Mouse (Mus musculus) cerebellum, adult 11 months (tissue): ENCODE measurements around the gene Pygb.
A peak's percentile ranks its signal among the peaks of the same experiment; 100 is the strongest.

Experiments used
- DNase-seq: peaks from one replicate; pipeline ENCODE4 v3.0.0; 2022

Pygb gene

DNA sequence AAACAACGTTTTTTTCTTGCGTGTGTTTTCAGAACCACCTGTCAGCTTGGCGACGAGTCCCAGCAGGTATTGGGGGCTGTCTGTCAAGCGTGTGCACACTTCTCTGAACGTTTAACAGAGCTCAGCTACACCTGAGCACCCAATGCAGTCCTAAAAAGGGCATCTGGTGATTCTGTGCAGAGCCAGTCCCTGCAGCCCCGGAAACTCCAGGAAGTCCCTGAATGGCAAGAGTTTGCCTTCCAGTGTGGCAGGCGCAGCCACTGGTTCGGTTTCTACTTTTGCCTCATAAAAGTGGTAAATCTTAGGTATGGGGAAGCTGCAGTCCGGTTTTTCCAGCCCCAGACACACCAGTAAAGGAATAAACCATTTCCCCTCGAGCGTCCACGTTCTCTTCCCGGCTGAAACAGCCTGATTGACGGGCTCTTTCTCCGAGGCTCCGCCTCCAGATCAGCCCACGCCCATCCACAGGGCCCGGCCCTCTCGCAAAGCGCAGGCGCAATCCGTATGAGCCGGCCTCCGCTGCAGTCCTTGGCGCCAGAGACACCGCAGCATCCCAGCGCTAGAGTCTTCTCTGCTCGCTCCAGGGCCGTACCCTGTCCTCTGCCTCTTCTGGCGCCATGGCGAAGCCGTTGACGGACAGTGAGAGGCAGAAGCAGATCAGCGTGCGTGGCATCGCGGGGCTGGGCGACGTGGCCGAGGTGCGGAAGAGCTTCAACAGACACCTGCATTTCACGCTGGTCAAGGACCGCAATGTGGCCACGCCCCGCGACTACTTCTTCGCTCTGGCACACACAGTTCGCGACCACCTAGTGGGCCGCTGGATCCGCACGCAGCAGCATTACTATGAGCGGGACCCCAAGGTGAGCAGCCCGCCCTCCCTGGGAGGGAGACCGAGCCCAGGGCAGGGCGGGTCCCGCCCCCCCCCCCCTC lies at the start of gene Pygb:
Gene Pygb (plus strand): TSS at position 485 of the 930 bp plus-strand sequence.
- peak; percentile 84 for DNase-seq

- DNase-seq, result no peak
Observed at GRCm38 (mm10) chr2:150737881-150738280, 48.7 kb upstream of the Pygb start.

- DNase-seq, result no peak
Observed at GRCm38 (mm10) chr2:150740145-150740841, 46.2 kb upstream of the Pygb start.

DNA sequence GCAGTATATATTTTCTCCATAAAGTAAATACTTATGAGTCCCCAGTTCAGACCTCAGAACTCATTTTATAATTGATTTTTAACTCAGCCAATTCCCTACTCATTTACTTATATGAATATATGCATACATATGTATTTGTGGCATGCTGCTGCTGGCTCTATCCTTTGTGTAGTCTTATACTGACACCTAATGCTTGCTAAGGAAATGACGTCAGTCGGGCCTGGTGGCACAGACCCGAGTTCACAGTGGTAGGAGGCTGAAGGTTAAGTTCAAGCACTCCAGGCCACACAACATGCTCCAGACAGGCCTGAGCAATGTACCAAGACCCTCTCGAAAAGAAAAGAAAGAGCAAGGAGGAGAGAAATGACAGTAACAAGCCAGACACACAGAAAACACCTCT lies 45.1 kb upstream of the Pygb start:
- DNase-seq, result no peak

GRCm38 (mm10) chr2:150745016-150745415 lies 41.5 kb upstream of the Pygb start:
- DNase-seq, result no peak

DNA sequence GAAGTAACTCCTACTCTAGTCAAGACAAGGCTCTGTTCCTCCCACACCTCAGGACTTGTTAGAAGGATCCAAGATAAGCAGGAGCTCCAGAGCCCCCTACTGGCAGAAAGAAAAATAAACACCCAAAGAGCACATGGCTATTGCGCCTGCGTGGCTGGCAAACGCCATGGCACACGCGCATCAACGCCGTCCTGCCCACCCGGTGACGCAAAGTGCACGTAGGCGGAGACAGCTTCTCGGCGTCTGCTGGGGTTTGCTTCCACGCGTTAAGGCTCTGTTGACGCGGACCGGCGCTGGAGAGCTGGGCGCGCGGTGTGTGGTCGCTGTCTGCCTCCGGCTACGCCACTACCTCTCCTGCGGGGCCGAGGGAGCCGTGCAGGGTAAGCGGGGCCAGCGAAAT lies 37.7 kb upstream of the Pygb start, which contains the start of gene Entpd6:
Gene Entpd6 (plus strand): TSS at position 189 of the 400 bp plus-strand sequence.
- peak; percentile 94 for DNase-seq

DNA sequence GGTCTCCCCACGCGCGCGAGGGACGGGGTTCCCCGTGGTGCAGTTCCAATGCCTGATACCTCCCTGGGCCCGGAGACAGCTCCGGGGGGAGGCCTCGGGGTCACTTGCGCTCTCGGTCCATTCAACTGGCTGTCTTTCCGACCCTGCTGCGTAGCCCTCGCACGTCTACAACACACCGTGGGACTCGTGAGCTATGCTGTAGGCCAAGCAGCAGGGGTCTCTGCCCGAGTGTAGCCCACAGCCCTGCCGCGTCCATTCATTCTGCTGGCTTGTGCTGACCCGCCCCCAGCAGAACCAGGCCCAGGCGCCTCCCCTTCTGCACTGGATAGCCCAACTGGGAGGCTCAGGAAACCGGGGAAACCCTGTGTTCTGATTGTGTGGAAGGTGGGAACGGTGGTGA lies 37.3 kb upstream of the Pygb start:
- no peak for DNase-seq

- DNase-seq, result no peak
Observed at GRCm38 (mm10) chr2:150750129-150750979, 36.2 kb upstream of the Pygb start.

DNA sequence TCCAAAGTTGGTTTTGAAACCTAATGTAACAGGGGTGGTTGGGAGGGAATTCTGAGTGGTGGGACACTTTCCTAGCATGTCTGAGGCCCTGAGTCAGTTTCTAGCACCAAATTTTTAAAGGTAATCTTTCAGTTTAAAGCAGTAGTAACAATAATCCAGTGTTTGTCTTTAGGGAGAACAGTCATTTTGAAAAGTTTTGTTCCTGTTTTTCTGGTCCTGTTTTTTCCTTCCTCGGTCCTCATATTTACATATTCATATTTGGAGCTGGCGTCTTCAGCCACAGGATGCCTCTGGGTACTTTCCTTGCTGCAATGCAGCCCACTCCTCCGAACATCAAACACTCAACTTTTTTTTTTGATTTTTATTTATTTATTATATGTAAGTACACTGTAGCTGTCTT lies 31.5 kb upstream of the Pygb start:
- DNase-seq, result no peak

DNA sequence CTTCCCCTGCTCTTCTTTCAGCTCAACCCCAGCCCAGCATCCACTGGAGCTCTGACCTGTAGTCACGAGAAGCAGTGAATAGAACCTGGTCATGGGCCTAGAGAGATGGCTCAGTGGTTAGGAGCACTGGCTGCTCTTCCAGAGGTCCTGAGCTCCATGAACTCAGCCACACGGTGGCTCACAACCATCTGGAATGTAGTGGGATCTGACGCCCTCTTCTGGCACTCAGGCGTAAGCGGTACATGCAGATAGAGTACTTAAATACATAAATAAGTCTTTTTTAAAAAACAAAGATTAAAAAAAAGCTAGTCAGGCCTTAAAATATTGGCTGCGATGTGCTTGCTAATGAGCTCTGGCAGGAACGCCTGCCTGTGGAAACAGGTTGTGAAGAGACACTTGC lies 25.1 kb upstream of the Pygb start:
- DNase-seq, result no peak

GRCm38 (mm10) chr2:150765619-150766018 lies 20.9 kb upstream of the Pygb start:
- DNase-seq, result no peak

DNA sequence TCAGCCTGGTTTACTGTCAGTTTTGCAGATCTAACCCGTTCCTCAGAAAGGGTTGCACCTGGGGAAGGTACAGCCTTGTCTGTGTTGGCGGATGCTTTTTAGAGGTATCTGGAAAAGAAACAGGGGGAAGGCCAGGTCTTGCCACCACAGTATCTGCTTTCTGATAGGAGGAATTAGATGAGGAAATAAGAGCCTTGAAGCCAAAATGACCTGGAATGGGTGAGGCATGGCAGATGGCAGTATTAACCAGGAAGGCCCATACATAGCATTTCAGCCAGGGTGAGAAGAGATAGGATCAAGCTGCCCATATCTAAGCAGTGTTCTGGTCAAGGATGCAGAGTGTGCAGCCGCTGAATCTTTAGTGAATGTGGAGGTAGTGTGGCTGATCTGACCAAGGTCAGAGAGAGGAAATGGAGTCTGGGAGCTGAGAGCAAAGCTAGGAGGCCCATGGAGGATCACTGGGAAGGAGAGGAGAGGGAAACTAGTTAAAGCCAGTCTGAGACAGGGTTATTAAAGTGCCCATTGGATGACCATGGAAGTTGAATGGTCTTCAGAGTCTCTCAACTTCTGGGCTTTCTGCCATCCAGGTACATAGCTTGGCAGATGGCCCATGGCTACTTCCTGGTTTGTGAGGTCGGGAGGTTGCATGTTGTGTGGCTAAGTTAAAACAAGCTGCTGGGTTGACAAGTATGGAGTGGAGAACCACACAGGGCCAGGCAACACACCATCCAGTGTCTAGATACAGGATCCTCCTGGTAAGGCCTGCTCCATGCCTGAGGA lies 20.3 kb upstream of the Pygb start:
- no peak for DNase-seq

GRCm38 (mm10) chr2:150768678-150769077 lies 17.9 kb upstream of the Pygb start:
- DNase-seq, result no peak

DNA sequence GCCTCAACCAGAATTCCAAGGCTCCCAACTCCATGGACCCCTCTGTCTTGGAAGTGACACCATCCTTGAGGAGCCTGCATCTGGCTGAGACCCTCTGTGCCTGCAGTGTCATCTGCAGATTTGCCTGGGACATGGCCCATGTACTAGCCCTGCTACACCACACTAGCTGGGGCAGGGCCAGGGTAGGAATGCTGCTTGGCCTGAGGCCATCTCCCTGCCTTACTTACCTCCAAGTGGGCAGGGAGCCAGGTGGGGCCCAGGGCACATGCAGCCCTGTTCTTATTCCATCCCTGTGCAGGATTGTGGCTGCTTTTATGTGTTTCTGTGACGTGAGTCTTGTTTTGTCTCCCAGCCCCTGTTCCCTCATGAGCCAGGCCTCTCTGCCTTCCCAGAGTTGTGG lies 15.8 kb upstream of the Pygb start:
- DNase-seq, result no peak

GRCm38 (mm10) chr2:150771169-150771568 lies 15.4 kb upstream of the Pygb start:
- no peak for DNase-seq

- DNase-seq, result no peak
Observed at GRCm38 (mm10) chr2:150771996-150772395, 14.5 kb upstream of the Pygb start.

DNA sequence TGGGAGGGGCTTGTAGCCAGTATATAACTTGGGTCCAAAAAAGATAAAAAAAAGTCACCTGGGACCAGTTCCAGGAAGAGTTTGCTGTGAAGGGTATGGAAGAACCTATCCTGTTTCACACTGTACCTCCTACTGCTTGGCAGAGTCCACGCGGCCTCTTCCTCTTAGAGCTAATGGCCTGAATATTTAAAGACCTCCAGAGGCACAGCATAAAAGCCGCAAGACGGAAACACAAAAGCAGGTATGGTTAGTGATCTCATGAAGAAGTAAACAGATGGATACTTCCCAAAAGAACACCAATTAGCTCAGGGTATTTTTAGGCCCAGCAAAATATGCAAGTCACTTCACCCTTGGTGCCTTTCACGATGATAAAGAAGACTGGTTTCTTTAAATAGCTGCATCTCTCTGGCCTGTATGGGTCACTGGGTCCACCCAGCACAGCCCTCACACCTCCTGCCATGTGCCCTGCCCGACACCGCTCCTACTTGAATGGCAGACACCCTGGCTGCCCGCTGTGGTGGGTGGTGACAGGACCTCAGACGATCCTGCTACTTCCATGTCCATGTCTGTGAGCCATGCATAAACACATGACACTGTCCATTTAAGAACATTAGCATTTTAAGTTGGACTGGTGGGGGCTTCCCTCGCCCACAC lies 13.9 kb upstream of the Pygb start:
- no peak for DNase-seq

- no peak for DNase-seq
Observed at GRCm38 (mm10) chr2:150782801-150783200, 3.7 kb upstream of the Pygb start.

- DNase-seq, result no peak
Observed at GRCm38 (mm10) chr2:150787234-150787771, 768 bp downstream of the Pygb start.

DNA sequence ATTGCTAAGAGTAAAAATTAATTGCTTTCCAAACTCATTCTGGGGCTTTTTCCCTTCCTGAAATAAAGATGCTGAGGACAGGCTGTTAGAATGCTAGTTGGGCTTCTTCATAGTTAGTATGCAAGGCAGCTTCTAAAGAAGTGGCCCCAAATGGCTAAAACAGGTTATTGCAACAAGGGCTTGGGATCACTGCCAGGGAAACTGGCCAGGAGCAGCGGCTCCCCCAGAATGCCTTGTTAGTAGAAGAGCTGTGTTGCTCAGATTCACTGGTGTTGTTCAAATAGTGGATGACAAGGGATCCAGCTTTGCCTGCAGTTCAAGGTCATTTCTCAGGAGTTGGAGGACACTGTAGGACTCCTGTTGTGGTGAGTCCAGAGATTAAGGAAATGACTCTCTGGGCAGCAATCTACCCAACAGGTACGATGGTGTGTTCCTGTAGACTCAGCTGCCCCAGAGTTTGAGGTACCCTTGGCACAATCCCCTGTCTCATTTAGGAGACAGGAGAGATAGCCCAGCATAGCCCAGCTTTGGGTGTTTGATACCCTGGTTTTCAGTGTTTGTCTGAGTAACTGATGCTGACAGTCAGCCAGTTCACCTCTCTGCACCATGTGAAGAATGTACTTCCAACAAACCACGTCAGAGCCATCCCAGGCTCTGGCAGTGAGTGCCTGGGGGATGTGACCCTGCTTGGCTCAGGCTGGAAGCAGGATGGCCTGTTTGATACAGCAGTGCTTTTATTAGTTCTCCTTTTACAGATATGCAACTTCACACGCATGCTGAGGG lies 2.4 kb downstream of the Pygb start:
- DNase-seq, result peak; percentile 86

DNA sequence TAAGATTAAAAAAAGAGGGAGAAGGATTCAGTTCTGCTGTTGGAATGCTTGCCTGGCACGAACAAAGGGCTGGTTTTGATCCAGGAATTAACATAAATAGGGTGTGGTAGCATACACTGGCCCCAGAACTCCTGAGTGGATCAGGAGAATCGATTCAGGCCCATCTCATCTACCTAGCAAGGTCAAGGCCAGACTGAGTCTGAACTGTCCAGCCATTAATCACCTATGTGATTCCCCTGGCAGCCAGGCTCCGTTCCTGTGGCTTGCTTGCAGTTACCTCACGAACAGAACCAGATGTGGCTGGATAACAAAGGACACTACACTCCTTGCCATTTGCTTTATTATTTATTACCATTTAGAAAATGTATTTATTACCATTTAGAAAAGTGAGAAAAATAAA lies 6.8 kb downstream of the Pygb start:
- no peak for DNase-seq
